Mouse (Mus musculus): ENCODE measurements at regions not wholly inside any gene's neighbourhood (a gene's known extent, or its start where the extent isn't known, plus 50 kb on each side); places are given as distances from the start of the nearest gene placed in this dataset.

DNA sequence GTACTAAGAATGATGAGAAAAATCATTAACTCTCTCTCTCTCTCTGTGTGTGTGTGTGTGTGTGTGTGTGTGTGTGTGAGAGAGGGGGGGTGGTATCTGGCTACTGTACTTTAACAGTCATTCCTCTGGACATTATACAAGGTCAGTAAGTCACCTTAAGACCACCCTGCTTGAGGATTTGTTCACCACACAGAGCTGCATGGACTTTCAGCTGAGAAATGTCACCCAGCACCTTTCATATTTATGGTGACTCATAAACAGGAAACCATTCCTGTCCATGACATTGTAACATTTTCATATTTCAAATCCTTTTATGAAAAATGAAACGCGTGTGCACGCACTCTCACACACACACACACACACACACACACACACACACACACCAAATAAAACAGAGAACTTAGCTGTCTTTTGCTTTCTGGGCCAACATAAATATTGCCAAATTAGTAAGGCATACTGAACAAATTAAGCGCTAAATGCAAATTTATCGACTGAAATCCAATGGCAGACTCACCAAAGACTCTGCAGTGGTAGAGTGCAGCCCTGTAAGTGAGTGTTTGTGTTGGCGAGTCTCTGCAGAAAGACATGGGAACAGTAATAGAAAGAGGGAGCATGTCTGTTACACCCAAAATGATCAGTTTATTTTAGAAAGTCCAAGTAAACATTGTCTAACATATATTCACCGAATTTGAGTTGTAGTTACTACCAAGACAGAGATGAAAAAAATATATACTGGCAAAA, 277.7 kb downstream of the Osr1 start:
- DNase-seq (ENCODE audit: low spot score in 2 of 2): no peak

- no peak for DNase-seq (ENCODE audit: low spot score in 2 of 2)
Observed at GRCm38 (mm10) chr12:9855503-9856024, 285.6 kb downstream of the Osr1 start.

- DNase-seq (ENCODE audit: low spot score in 2 of 2): no peak
Observed at GRCm38 (mm10) chr12:9856128-9856621, 286.3 kb downstream of the Osr1 start.

DNA sequence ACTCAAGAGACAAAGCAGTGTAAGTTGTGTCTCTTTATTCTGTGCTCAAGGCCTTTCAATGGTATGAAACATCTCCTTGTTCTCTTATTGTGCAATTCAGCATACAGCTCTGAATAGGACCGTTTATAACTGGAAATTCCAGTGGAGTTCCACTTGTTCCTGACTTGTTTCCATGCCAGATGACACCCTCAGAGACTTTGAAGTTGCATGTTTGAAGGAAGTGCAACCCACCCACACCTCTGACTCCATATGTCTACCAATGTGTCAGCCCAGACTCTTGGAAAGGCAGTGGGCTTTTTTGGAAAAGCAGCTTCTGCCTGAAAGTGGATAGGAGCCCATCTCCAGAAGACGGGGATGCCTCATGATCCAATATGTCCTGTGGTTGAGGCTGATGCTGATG, 288.1 kb downstream of the Osr1 start:
- no peak for DNase-seq (ENCODE audit: low spot score in 2 of 2)

DNA sequence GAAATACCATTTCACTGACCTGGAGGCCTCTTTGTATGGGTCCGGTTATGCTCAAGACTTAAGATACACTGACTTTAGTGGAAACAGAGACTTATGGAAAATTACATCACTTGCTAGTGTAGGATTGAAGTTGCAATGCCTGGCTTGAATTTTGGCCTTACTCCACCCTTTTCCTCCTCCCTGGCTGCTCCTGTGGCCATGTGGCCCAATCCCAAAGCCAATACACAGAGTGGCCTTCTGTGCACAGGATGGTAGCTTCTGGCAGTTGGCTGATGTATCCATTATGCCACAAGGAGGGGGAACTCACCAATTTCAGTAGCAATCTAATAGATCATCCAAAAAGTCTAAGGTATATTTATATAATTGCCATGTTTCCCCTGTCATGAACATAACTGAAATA, 292.4 kb downstream of the Osr1 start:
- DNase-seq (ENCODE audit: low spot score in 2 of 2): no peak

GRCm38 (mm10) chr12:9872236-9872635, 302.3 kb downstream of the Osr1 start:
- no peak for DNase-seq (ENCODE audit: low spot score in 2 of 2)

GRCm38 (mm10) chr12:9873214-9873613, 303.3 kb downstream of the Osr1 start:
- no peak for DNase-seq (ENCODE audit: low spot score in 2 of 2)

DNA sequence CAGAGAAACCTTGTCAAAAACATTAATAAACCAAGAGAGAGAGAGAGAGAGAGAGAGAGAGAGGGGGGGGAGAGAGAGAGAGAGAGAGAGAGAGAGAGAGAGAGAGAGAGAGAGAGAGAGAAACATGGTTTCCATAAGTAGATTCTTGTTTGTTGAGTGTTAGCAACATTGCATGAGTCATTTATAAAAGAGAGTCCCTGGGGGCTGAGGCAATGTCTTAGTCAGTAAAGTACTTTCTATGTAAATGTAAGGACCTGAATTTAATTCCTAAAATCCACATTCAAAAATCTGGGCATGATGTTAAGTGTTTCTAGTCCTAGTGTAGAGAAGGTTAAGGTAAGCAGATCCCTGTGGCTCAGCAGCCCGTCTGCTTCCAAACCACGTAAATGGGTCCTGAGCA, 304.9 kb downstream of the Osr1 start:
- DNase-seq (ENCODE audit: low spot score in 2 of 2): no peak

- DNase-seq (ENCODE audit: low spot score in 2 of 2): no peak
Observed at GRCm38 (mm10) chr12:9881953-9882623, 312.2 kb downstream of the Osr1 start.

- no peak for DNase-seq (ENCODE audit: low spot score in 2 of 2)
Observed at GRCm38 (mm10) chr12:9883037-9883730, 313.3 kb downstream of the Osr1 start.

DNA sequence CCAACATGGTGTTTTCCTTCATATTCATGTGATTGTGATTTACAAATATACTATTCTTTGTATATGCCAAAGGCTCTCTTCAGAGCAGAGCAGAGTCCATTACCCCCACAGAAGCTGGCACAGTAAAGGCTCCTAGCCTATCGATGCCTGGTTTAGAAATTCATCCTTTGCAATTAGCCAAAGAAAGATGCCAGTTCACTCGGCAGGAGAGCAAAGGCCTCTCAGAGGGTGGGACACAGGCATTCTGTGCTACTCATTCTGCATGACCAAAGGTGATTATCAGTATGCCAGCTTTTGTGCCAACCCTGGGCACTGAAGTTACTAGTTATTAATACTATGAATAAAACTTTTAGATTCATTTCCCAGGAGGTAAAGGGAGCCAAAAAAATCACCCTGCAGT, 324.6 kb downstream of the Osr1 start:
- DNase-seq (ENCODE audit: low spot score in 2 of 2): no peak

- no peak for DNase-seq (ENCODE audit: low spot score in 2 of 2)
Observed at GRCm38 (mm10) chr12:9897980-9898379, 328.1 kb downstream of the Osr1 start.

GRCm38 (mm10) chr12:9898420-9898819, 328.5 kb downstream of the Osr1 start:
- peak; percentile 35 to 62 for DNase-seq (ENCODE audit: low spot score in 2 of 2)

DNA sequence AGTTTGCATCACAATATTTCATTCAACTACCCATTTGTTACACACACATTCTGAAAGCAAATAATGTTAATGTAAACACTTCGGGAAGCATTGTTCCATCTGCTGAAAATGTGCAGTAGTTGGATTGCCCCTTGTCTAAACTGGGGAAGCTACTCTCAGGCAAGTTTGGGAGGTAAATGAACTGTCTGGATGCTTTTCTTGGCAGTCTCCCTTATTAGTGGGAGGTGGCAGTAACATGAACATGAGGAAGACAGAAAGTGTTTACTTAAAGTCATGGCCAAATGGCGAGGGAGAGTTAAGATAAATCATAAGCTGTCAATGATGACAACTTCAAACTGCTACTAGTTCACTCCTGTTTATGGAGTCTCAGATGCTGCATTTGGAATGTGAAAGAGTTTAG, 332.0 kb downstream of the Osr1 start:
- DNase-seq (ENCODE audit: low spot score in 2 of 2): no peak

DNA sequence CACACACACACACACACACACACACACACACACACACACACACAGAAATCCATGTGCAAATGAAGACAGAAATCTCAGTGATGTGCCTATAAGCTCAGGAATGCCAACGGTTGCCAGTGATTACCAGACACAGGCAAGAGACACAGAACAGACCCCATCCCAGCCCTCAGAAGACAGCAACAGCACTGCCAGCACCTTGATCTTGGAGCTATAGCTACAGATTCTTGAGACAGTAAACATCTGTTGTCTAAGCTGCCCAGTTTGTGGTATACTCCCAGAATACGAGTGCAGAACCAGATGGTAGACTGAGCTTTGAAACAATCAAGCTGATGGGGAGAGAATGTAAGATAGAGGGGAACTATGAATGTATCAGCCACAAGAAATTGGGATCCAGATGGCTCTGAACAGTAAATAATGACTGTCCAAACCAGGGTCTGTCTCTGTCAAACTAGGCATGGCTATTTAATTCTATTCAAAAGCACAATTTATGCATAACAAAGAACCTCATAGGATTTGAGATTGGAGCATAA, 333.9 kb downstream of the Osr1 start:
- DNase-seq (ENCODE audit: low spot score in 2 of 2): no peak

GRCm38 (mm10) chr12:9912333-9912732, 342.4 kb downstream of the Osr1 start:
- no peak for DNase-seq (ENCODE audit: low spot score in 2 of 2)

GRCm38 (mm10) chr12:9915726-9916140, 345.8 kb downstream of the Osr1 start:
- DNase-seq (ENCODE audit: low spot score in 2 of 2): peak in 1 of 2 experiments; percentile 49

- no peak for DNase-seq (ENCODE audit: low spot score in 2 of 2)
Observed at GRCm38 (mm10) chr12:9918026-9918425, 348.1 kb downstream of the Osr1 start.

- DNase-seq (ENCODE audit: low spot score in 2 of 2): no peak
Observed at GRCm38 (mm10) chr12:9919007-9919406, 349.1 kb downstream of the Osr1 start.

- no peak for DNase-seq (ENCODE audit: low spot score in 2 of 2)
Observed at GRCm38 (mm10) chr12:9919433-9919832, 349.5 kb downstream of the Osr1 start.

DNA sequence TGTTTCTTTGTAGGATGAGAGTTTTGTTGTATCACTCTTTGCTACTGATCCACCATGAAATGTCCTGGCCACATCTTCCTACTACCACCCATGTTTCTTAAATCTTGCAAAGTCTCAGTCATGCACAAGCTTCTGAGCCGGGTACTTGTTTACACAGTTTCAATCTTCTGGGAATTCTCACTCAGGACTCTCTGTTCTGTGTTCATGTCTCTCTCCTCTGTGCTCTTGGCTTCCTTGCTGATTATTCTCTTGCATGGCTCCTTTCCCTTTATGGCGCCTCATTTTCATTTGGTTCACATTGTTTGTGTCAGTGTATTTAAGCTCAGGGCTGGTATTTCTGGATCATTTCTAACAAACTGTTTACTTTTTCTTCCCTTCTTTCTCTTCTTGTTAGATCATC, 350.5 kb downstream of the Osr1 start:
- no peak for DNase-seq (ENCODE audit: low spot score in 2 of 2)

GRCm38 (mm10) chr12:9921591-9922198, 351.8 kb downstream of the Osr1 start:
- no peak for DNase-seq (ENCODE audit: low spot score in 2 of 2)

All from urinary bladder, adult 18-20 months (tissue).